Mouse (Mus musculus): ENCODE results near the gene Cdhr5.

Cdhr5 gene

DNA sequence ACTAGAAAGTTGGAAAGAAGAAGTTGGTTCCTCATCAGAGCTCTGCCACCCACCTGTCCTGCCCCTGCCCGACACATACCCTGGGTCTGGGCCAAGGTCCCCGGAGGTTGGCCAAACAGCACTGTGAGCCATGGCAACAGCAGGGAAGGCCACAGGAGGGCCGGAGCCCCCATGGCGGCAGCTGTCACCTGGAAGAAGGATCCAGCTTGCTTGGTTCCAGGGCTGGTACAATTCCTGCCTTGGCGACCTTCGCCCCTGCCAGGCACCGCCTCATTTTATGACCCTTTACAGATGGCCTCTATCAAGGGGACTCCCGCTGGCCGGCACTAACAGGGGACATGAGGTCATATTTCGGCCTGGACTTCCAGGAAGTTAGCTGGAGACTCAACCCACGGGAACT is at the start of gene Cdhr5:
Gene Cdhr5 (minus strand): TSS at position 241 of the 400 bp plus-strand sequence.
- no peak for DNase-seq

DNA sequence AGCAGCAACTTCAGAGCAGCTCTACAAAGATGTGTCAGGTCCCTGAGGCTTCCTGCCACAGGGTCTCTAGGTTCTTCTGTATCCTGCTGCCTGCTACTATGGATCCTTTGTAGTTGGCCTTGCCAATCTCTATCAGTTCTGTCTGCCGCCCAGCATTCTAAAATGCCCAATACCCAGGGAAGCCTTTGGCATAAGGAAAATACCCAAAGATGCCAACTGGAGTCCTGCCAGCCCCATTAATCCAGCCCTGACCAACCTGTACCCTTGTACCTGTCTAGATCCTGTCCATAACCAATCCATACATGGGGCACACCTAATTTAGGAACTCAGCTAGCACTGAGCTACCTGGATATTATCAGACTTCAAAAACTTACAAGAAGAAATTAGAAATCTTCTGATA is 48.1 kb upstream of the Cdhr5 start:
- DNase-seq, result no peak

DNA sequence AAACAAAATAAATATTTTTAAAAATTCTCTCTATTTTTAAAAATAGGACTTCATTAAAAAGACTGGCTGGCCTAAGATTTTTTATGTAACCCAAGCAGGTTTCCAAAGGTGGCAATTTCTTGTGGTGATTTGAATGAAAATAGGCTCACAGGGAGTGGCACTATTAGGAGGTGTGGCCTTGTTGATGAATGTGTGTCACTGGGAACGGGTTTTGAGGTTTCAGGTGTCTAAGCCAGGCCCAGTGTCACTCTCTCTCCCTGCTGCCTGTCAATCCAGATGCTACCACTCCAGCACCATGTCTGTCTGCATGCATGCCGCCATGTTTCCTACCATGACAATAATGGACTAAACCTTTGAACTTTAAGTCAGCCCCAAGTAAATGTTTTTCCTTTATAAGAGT is 42.9 kb upstream of the Cdhr5 start:
- no peak for DNase-seq

GRCm38 (mm10) chr7:141317619-141318132 is 41.1 kb upstream of the Cdhr5 start:
- no peak for DNase-seq

DNA sequence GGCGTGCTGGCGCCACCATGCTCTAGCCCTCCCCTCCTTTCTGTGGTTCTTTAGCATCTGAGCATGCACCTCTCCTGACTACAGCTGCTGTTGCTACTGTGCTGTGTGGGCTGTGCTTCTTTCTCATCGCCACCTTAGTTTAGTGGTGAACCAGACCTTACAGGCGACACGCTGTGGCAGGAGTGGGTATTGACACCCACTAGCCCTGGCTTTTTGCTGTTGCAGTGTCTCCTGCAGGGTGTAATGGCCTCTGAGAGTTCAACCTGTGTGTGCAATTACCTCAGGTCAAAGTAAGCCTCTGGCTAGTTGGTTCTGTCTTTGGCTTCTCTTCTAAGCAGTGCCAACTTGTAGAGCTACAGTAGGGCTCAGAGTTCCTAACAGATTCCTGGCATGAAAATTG is 39.4 kb upstream of the Cdhr5 start:
- DNase-seq, result peak; percentile 68 to 71

DNA sequence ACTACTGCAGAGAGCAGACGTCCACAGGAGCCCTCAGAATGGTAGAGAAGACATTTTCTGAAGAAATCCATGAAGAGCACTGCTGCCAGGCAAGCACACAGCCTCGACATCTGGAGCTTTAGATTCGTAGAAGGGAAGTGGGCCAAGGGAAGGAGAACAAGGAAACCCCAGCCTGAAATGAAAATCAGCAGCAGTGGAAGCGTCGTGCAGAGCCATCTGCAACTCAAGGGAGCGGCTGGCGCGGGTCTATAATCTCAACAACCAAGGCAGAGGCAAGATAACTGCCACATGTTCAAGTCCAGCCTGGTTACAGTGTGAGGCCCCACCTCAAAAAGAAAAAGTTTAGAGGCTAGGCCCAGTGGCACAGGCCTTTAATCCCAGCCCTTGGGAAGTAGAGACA is 38.5 kb upstream of the Cdhr5 start:
- DNase-seq, result no peak

DNA sequence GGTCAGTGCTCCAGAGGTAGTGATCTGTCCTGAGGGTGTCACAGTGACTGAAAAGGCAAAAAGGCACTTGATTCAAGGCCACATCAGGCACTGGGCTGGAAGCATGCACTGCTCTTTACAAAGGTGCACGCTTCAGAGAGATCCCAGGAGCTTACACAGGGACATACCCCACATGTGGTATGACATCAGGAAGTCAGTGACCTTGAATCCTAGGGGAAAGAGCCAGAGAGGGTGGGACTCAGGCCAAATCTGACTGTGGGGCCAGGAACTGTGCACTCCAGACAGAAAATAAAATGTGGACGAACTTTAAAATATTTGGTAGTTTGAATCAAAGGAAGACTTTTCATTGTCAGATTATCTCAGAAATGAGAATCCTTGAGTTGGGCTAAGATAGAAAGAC is 37.8 kb upstream of the Cdhr5 start:
- DNase-seq, result no peak

GRCm38 (mm10) chr7:141304537-141304936 is 28.0 kb upstream of the Cdhr5 start:
- no peak for DNase-seq

GRCm38 (mm10) chr7:141302702-141303268 is 26.2 kb upstream of the Cdhr5 start:
- peak; percentile 37 to 42 for DNase-seq

DNA sequence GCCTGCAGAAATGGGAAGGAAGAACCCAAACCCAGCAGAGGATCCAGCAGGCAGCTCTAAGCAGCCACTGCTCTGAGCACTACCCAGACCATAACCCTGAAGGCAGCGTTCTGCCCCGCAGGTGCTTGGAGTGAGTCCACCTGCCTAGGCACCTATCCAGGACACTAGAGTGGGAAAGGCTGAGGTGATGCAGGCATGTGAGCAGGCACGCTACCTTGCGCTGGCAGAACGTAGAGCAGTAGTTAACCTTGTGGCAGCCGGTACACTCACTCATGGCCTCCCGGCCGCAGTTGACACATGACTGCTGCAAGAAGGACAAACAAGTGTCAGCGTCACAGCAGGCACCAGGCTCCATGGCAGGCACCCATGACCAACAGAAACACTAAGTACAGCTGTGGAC is 24.8 kb upstream of the Cdhr5 start:
- DNase-seq, result no peak

DNA sequence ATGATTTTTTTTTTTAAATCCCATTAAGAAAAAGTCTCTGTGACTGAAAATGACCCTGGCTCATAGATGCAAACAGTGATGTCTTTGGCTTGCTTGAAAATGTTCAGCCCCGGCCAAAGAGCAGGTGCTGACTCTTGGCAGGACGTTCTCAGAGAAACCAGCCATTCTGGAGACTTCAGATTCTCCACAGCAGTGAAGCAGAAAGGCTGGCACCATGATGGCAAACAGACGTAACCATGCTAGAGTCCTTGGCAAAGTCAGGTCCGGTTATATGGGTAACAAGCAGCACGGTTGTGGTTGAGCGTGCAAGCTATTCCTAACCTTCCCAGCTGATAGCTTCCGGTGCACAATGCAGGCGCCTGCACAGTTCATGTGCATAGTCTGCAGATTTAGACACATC is 22.6 kb upstream of the Cdhr5 start:
- no peak for DNase-seq

- DNase-seq, result no peak
Observed at GRCm38 (mm10) chr7:141297926-141298650, 21.5 kb upstream of the Cdhr5 start.

DNA sequence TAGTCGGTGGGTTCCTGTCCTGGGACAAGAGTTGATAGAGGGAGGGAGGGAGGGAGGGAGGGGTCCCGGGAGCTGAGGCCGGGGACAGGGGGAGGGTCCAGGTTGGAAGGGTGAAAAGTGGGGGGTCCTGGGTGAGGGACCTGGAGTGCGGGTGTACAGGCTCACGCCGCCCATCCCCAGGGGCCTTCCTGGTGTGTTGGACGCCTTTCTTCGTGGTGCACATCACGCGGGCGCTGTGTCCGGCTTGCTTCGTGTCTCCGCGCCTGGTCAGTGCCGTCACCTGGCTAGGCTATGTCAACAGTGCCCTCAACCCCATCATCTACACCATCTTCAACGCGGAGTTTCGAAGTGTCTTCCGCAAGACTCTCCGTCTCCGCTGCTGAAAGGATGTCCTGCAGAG is 17.9 kb upstream of the Cdhr5 start:
- no peak for DNase-seq

DNA sequence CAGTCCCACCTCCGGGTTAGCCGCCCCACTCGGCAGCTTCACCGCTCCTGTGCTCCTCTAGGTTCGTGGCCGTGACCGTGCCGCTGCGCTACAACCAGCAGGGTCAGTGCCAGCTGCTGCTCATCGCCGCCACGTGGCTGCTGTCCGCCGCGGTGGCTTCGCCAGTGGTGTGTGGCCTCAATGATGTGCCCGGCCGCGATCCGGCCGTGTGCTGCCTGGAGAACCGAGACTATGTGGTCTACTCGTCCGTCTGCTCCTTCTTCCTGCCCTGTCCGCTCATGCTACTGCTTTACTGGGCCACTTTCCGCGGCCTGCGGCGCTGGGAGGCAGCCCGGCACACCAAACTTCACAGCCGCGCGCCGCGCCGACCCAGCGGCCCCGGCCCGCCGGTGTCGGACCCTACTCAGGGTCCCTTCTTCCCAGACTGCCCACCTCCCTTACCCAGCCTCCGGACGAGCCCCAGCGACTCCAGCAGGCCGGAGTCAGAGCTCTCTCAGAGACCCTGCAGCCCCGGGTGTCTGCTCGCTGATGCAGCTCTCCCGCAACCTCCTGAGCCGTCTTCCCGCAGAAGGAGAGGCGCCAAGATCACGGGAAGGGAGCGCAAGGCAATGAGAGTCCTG is 17.4 kb upstream of the Cdhr5 start:
- no peak for DNase-seq

DNA sequence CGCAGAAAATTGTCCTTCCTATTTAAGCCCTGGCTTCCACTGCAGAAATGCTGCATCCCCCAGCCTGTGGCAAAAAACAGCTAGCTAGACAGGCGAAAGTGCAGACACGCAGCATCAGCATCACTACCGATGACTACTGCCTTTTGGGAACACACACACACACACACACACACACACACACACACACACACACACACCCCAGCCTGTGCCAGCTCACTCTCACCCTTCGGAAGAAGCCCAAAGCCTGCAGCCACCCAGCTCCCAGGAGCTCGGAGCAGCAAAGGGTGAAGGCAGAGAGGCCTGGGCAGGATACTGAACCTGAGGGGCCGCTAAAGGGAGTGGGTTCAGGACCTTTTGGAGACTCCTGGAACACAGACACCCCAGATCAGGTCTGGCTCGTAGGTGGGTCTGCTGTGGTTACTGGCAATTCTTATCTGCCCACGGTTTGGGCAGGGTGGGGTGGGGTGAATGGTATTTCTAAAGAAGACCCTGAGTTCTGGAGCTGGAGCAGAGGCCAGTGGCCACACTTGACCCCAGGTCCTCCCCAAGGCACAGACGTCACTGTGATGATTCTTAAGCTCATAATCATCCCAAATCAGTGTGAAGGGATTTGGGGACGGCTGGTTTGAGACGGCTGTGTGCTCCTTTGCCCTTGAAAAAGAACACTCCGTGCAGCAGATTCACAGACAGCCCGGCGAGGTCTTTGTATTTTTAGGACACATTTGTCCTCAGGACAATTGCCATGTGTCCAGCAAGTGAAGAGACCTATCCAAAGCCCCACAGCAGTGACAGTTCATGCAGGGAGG is 16.2 kb upstream of the Cdhr5 start:
- DNase-seq, result no peak

DNA sequence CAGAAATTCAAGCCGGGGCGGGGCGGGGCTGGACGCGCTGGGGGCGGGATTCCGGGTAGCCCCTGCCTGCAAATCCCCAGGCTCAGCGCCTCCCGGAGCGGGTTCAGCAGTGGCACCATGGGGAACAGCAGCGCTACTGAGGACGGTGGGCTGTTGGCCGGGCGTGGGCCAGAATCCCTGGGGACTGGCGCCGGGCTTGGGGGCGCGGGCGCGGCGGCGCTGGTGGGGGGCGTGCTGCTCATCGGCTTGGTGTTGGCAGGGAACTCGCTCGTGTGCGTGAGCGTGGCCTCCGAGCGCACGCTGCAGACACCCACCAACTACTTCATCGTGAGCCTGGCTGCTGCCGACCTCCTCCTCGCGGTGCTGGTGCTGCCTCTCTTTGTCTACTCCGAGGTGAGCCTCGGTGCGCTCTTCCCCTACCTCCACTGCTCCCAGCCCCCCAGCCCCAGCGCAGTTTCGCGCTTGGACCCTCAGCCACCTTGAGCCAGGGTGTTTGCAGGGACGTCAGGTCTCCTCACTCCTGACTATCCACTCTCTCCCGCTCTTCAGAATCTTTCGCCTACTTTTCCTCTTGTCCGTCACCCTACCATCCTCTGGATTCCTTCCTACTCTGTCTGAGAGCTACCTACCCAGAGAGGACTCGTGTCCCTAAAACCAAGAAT is 15.5 kb upstream of the Cdhr5 start, which contains the start of gene Drd4:
Gene Drd4 (plus strand): TSS at position 86 of the 662 bp plus-strand sequence.
- DNase-seq, result no peak

DNA sequence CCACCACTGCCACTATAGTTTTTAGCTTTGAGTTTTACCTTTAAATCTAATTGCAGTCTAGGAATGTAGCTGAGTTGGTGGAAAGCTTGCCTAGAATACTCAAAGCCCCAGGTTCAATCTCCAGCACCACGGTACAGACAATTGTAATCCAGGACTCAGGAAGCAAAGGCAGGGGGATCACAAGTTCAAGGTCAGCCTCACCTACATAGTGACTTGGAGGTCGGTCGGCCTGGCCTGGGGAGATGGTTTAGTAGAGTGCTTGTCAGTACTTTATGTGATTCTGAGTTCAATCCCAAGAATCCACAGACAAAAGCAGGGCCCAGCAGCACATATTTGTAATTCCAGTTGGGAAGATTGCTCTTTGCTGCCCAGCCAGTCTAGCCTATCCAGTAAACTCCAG is 11.5 kb upstream of the Cdhr5 start:
- DNase-seq, result no peak

GRCm38 (mm10) chr7:141282756-141283155 is 6.2 kb upstream of the Cdhr5 start:
- no peak for DNase-seq

DNA sequence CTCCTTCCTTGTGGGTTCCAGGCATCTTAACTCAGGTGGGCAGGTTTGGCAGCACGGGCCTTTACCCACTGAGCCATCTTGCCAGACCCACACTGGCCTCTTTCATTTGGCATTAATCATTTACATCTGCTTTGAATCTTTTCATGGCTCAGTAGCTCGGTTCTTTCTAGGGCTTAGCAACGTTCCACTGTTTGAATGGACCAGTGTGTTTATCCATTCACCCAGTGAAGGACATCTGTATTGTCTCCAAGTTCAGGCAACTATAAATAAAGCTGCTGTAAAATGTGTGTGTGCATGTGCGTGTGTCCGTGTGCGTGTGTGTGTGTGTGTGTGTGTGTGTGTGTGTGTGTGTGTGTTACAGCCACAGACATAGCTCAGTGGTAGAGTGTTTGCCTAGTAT is 4.9 kb upstream of the Cdhr5 start:
- DNase-seq, result no peak

GRCm38 (mm10) chr7:141278766-141279590 is 2.4 kb upstream of the Cdhr5 start, which contains the start of gene Sct:
TSS of gene Sct (minus strand) at chr7:141279133.
- DNase-seq, result no peak

Measured in thymus, postnatal 36 days (tissue).